25 mouse cellular contexts compared by ENCODE assay signal in the genomic region with DNA sequence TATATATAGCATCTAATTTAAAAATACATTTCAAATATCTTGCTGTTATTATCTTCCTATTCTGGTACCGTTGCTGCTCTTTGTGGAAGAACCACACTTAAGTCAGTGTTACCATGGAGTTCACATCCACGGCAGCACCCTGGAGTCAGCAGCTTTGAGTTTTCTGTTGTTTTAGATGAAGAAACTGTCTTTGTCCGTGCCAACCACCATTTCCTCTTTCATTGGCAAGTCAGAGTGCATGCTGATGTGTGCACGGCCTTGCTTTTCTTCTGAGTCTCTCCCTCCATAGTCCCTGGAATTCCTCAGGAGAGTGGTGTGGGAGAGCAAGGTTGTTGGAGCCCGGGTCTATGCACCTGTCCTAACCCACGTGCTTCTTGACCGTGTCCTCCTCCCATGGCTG.
"Had no signal": no experiment of that assay in that cellular context is flagged by ENCODE, and none has a peak within 500 bp of the region (broad histone marks: within the 10 kb centered on the region; RNA-seq: fewer than 3 reads in every experiment).

No protein-coding gene starts in this region.

- H3K4me3 ChIP-seq: embryonic facial prominence, embryonic 10.5 days; embryonic facial prominence, embryonic 12.5 days; embryonic facial prominence, embryonic 13.5 days; embryonic facial prominence, embryonic 15.5 days; erythroblast, embryonic 14.5 days; forebrain, embryonic 10.5 days; forebrain, embryonic 12.5 days; forebrain, embryonic 13.5 days; forebrain, embryonic 15.5 days; gastrocnemius, adult 2 months; heart, adult 2 months had no signal

- H3K9ac ChIP-seq: embryonic facial prominence, embryonic 12.5 days; embryonic facial prominence, embryonic 13.5 days; embryonic facial prominence, embryonic 15.5 days; forebrain, embryonic 12.5 days; forebrain, embryonic 13.5 days; forebrain, embryonic 15.5 days; forebrain, postnatal 0 days had no signal

- DNase-seq: cerebellum, adult 2 months; cerebellum, adult 8-10 months; cerebellum, adult 9-10 months; cerebellum, adult 9-11 months; cerebellum, postnatal 14 days; cerebellum, postnatal 25 days; cerebellum, postnatal 36 days; forebrain, postnatal 0 days; gastrocnemius, adult 2 months; gastrocnemius, postnatal 10 days; gastrocnemius, postnatal 14 days; gastrocnemius, postnatal 25 days; gastrocnemius, postnatal 36 days; heart, adult 2 months had no signal

- H3K36me3 ChIP-seq: embryonic facial prominence, embryonic 10.5 days; embryonic facial prominence, embryonic 12.5 days; embryonic facial prominence, embryonic 15.5 days; forebrain, embryonic 10.5 days; forebrain, embryonic 12.5 days; forebrain, embryonic 15.5 days had no signal

- H3K4me1 ChIP-seq: embryonic facial prominence, embryonic 15.5 days had no signal

- H3K4me2 ChIP-seq: embryonic facial prominence, embryonic 12.5 days; embryonic facial prominence, embryonic 13.5 days; embryonic facial prominence, embryonic 15.5 days; forebrain, embryonic 12.5 days; forebrain, embryonic 13.5 days; forebrain, embryonic 15.5 days had no signal

- H3K27ac ChIP-seq: embryonic facial prominence, embryonic 10.5 days; embryonic facial prominence, embryonic 12.5 days; embryonic facial prominence, embryonic 13.5 days; embryonic facial prominence, embryonic 15.5 days; forebrain, embryonic 10.5 days; forebrain, embryonic 12.5 days; forebrain, embryonic 13.5 days; forebrain, embryonic 15.5 days; gastrocnemius, adult 2 months; heart, adult 2 months had no signal

- H3K27me3 ChIP-seq: embryonic facial prominence, embryonic 12.5 days; embryonic facial prominence, embryonic 13.5 days; embryonic facial prominence, embryonic 15.5 days; forebrain, embryonic 12.5 days; forebrain, embryonic 13.5 days; forebrain, embryonic 15.5 days had no signal

- H3K9me3 ChIP-seq: embryonic facial prominence, embryonic 10.5 days; embryonic facial prominence, embryonic 12.5 days; embryonic facial prominence, embryonic 13.5 days; embryonic facial prominence, embryonic 15.5 days; forebrain, embryonic 10.5 days; forebrain, embryonic 12.5 days; forebrain, embryonic 13.5 days; forebrain, embryonic 15.5 days had no signal

- ATAC-seq: forebrain, embryonic 13.5 days; forebrain, embryonic 14.5 days; forebrain, embryonic 15.5 days; forebrain, embryonic 16.5 days had no signal
